Mouse (Mus musculus): ENCODE results near the gene Fhod1.
"Not testable (repeated sequence)": the region's sequence is repeated elsewhere in the genome, so short reads cannot be mapped to it uniquely, and the experiment has no call there.

Fhod1 gene

GRCm38 (mm10) chr8:105295895-105296573, 51.7 kb downstream of the Fhod1 start, which contains the start of gene Exoc3l:
TSS of gene Exoc3l (minus strand) at chr8:105296101.
- DNase-seq (ENCODE audit: low spot score in 2 of 2) = peak in 1 of 2 experiments; percentile 15

- peak in 1 of 2 experiments; percentile 11 for DNase-seq (ENCODE audit: low spot score in 2 of 2)
Observed at GRCm38 (mm10) chr8:105295256-105295655, 52.5 kb downstream of the Fhod1 start.

GRCm38 (mm10) chr8:105294776-105295175, 53.0 kb downstream of the Fhod1 start:
- DNase-seq (ENCODE audit: low spot score in 2 of 2) = no peak

GRCm38 (mm10) chr8:105293405-105293804, 54.3 kb downstream of the Fhod1 start:
- peak in 1 of 2 experiments; percentile 19 for DNase-seq (ENCODE audit: low spot score in 2 of 2)

- DNase-seq (ENCODE audit: low spot score in 2 of 2) = no peak
Observed at GRCm38 (mm10) chr8:105292471-105292870, 55.3 kb downstream of the Fhod1 start.

- DNase-seq (ENCODE audit: low spot score in 2 of 2) = peak in 1 of 2 experiments; percentile 13
Observed at GRCm38 (mm10) chr8:105291802-105292201, 56.0 kb downstream of the Fhod1 start.

GRCm38 (mm10) chr8:105291364-105291763, 56.4 kb downstream of the Fhod1 start:
- not testable (repeated sequence) for DNase-seq (ENCODE audit: low spot score in 2 of 2)

GRCm38 (mm10) chr8:105290554-105291314, 57.0 kb downstream of the Fhod1 start:
- peak; percentile 91 to 99 for DNase-seq (ENCODE audit: low spot score in 2 of 2)

GRCm38 (mm10) chr8:105289805-105290460, 57.8 kb downstream of the Fhod1 start, which contains the start of gene 4931428F04Rik:
TSS of gene 4931428F04Rik (minus strand) at chr8:105289864.
- no peak for DNase-seq (ENCODE audit: low spot score in 2 of 2)

GRCm38 (mm10) chr8:105288958-105289732, 58.6 kb downstream of the Fhod1 start:
- DNase-seq (ENCODE audit: low spot score in 2 of 2) = peak; percentile 91 to 95

GRCm38 (mm10) chr8:105288231-105288630, 59.5 kb downstream of the Fhod1 start:
- no peak for DNase-seq (ENCODE audit: low spot score in 2 of 2)

- no peak for DNase-seq (ENCODE audit: low spot score in 2 of 2)
Observed at GRCm38 (mm10) chr8:105286907-105287306, 60.8 kb downstream of the Fhod1 start.

GRCm38 (mm10) chr8:105285514-105285913, 62.2 kb downstream of the Fhod1 start:
- peak in 1 of 2 experiments; percentile 12 for DNase-seq (ENCODE audit: low spot score in 2 of 2)

GRCm38 (mm10) chr8:105283074-105283473, 64.7 kb downstream of the Fhod1 start:
- DNase-seq (ENCODE audit: low spot score in 2 of 2) = peak; percentile 55 to 82

GRCm38 (mm10) chr8:105282239-105282638, 65.5 kb downstream of the Fhod1 start:
- no peak for DNase-seq (ENCODE audit: low spot score in 2 of 2)

GRCm38 (mm10) chr8:105281821-105282220, 65.9 kb downstream of the Fhod1 start:
- DNase-seq (ENCODE audit: low spot score in 2 of 2) = no peak

- no peak for DNase-seq (ENCODE audit: low spot score in 2 of 2)
Observed at GRCm38 (mm10) chr8:105280567-105280966, 67.2 kb downstream of the Fhod1 start.
